Mouse (Mus musculus) left cerebral cortex, postnatal 14 days (tissue): ENCODE measurements around the gene Abcb10. TPM values are rescaled to one million over a fixed set of nuclear protein-coding genes. Genes with fewer than 3 reads are reported as not detected.
"Not testable (repeated sequence)": the region's sequence is repeated elsewhere in the genome, so short reads cannot be mapped to it uniquely, and the experiment has no call there.

Experiments used
- DNase-seq, 2 experiments: peaks; one replicate each; pipeline ENCODE4 v3.0.0; 2021 to 2022; ENCODE audit warnings: low spot score in 2 of 2, mixed read lengths in 1 of 2
- intact Hi-C: fragments of 180-260 bp; cut with DNase I; formaldehyde crosslinking; loops from one replicate; pipeline ENCODE4 v1.15.1; 2025
- total RNA-seq, 2 experiments: library from RNA; stranded (reverse); gene quantifications; 2 replicates each; pipeline ENCODE4 v1.2.3; 2021

Gene Abcb10
- total RNA-seq, 2 experiments from 2014 or later, result 14.0 to 15.9 TPM

DNA sequence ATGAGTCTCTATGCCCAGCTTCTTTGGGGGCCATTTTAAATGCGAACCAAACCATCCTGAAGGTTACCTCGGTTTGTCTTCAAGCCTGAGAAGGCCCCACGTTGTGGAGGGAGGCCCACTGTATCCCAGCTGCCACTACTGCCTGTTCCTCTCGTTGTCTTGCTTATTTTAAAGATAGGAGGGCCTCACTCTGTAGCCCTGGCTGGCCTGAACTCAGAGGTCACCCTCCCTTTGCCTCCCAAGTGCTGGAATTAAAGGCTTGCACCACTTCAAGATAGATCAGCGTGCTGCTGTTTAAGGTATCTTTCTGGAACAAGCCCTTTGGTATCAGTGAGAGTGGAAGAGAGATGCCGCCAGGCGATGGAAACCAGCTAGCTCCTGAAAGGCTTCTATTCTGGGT lies 6.2 kb upstream of the Abcb10 start:
- intact Hi-C loops, result no loop called here
- no peak for DNase-seq

DNA sequence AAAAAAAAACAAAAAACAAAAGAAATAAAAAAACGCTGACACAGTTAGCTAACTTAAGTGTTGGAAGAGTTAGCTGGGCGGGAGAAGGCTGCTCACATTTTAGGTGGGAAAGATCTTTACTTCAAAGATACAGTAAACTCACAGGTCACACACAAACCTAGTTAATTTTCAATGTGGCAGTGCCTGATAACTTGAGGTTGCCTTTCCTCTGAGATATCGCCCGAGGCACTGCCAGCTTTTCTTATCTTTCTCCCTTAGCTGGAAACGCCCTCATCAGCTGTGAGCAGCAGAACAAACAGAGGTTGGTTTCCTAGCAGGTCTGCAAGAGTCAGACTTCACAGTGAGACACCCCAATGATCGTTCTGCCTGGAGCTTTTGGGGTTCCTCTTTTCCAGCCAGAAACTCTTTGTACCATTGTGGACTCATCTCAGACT lies 5.7 kb upstream of the Abcb10 start:
- DNase-seq, result no peak
- intact Hi-C loops, result no loop called here

DNA sequence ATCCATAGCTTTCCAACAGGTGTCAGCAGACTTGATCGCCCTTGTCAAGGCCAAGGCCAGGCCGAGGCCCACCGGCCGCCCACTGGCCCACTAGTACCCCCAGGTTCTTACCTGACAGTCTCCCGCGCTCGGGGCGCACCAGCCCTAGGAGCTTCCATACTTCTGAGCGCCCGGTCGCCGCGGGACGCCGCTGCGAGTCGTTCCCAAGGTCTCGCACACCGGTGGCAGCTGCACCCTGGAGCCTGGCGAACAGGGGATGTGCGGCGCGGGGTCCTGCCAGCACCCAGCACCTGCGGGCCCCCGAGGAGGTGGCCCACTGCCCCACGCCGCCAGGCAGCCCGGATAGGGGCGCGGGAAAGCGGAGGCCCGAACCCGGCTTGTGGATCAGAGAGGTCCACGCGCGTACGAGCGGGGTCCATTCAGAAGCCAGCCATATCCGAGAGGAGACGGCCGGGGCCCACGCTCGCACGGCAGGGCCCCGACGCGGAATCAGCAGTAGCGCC lies 580 bp downstream of the Abcb10 start:
- intact Hi-C loops, result no loop called here
- DNase-seq, result no peak

DNA sequence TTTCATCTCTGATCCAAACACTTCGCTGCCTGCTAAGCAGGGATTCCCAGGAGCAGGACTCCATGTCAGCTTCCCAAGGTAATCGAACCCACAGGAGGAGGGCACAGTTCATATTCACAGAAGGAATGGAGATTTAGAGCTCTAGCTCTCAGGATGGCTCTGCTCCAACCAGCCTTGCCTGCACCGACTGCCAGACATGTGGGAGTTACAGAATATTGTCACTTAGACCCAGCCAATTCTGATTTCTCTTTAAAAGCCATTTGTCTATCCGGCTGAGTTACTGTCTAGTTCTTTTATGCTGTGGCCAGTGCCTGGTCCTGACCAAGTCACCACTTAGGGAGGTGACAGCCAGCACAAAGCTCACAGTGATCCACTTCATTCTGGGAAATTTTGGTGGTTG lies 1.2 kb downstream of the Abcb10 start:
- intact Hi-C loops, result no loop called here
- DNase-seq, result peak; percentile 26 to 38

DNA sequence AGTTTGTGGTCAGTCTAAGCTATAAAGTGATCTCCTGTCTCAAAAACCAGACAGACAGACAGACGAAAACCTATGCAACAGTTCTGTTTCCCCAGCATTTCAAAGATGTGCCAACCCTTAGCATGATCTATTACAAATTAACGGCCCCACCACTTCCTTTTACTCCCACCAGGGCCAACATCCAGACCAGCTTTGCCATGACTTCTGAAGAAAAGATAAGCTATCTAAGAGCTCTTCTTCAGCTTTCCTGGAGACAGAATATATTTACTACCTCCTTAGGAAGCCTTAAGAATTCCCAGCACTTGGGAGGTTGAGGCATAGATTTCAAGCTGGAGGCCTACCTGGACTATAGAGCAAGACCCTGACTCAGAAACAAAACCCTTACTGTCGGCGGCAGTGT lies 2.7 kb downstream of the Abcb10 start:
- intact Hi-C loops, result no loop called here
- DNase-seq, result no peak

DNA sequence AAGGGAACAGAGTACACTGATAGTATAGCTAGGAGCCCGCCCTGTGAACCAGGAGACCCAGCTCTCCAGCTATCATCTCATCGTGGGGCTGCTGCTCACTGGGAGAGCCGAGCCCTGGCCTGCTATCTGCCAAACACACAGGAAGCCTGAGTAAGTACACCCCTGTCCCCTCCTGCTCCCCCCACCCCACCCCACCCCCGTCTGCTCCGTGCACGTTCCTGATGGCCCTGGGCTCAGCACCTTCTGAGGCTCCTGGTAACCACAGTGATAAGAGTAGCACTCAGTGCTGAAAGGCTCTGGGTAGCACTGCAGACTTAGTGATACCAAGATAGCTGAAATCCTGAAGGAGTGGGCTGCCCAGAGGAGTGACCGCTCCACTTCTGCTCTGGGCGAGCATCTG lies 4.0 kb downstream of the Abcb10 start:
- DNase-seq, result no peak
- intact Hi-C loops, result no loop called here

DNA sequence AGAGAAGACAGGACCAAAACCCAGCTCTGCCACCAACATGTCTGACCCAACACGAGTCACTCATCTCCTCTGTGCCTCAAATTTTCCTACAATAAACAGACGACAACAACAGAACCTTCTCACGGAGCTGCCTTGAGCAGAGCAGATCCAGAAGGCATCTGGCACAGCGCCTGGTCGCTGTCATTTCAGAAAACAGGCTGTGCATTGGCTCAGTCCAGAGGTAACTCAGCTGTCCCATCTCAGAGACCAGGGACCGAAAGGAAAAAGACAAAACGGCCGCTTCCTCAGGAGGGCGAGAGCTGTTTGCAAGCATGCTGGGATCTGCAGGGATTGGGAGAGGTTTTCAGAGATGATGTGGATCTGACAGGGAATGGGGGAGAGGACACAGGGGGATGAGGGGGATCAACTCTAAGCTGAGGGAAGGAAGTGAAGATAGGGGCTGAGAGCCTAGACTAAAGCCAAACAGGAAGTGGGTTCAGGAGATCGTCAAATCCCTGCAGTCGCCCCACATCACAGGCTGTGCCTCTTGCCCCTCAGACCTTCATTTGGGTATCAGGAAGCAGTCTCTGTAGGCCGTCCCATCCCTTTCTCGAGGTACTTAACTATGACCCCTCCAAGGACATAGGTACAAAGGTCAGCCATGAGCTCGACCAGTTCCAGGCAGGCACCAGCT lies 4.6 kb downstream of the Abcb10 start:
- DNase-seq, result no peak
- intact Hi-C loops, result no loop called here

DNA sequence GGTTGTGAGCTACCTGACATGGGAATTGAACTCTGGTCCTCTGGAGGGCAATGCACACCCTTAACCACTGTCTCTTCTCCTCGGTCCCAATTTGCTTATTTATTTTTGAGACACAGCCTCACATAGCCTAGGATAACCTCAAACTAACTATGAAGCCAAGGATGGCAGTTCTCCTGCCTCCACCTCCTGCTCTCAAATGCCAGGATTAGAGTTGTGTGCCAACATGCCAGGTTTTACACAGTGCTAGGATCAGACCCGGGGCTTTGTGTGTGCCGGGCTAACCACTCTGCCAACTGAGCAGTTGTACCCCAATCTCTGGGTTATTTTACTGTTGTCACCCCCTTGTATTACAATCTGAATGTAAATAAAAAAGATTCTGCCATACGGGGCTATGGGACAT lies 5.4 kb downstream of the Abcb10 start:
- intact Hi-C loops, result no loop called here

DNA sequence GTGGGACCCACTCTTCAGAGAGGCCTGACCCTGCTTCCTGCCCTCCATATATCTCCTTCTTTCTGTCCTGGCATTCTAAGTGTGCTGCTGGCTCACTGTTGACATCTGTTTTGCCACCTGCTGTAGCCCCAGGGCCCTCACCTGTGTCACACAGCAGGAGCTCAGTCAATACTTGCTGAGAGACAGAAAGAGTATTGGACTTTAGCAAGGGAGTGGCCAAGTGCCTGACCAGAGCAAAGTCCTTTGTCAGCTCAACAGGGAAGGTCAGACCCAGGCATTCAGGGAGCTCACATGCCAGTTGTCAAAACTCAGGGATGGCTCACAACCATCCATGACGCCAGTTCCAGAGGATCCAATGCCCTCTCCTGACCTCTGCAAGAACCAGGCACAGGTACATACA lies 9.4 kb downstream of the Abcb10 start:
- DNase-seq, result no peak
- intact Hi-C loops, result no loop called here

More for the DNA sequence above, 5.4 kb downstream of the Abcb10 start:
- DNase-seq, result no peak

DNA sequence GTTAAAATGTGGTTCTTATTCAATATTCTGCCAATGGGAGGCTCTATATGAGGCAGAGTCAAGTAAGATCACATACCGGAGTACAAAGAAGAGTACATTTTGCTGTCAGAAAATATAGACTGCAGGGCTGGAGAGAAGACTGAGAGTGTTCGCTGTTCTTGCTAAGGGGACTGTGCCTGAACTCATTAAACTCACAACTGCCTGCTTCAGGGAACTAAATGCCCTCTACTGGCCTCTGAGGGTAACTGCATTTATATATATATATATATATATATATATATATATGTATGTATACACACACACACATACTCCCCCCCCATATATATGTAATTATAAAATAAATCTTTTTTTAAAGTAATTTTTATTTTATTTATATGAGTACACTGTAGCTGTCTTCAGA lies 16.0 kb downstream of the Abcb10 start:
- intact Hi-C loops, result no loop called here

DNA sequence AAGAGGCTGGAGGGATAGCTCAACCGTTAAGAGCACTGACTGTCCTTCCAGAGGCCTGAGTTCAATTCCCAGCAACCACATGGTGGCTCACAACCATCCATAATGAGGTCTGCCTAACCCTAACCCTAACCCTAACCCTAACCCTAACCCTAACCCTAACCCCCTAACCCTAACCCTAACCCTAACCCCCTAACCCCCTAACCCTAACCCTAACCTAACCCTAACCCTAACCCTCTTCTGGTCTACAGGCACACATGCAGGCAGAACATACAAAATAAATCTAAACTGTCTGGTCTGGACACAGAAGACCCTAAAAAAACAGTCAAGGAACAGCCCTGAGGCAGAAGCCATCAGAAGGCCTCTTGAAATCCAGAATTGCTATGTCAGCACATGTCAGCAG lies 21.6 kb downstream of the Abcb10 start:
- intact Hi-C loops, result no loop called here
- DNase-seq, result no peak

More for the DNA sequence above, 16.0 kb downstream of the Abcb10 start:
- DNase-seq, result no peak

DNA sequence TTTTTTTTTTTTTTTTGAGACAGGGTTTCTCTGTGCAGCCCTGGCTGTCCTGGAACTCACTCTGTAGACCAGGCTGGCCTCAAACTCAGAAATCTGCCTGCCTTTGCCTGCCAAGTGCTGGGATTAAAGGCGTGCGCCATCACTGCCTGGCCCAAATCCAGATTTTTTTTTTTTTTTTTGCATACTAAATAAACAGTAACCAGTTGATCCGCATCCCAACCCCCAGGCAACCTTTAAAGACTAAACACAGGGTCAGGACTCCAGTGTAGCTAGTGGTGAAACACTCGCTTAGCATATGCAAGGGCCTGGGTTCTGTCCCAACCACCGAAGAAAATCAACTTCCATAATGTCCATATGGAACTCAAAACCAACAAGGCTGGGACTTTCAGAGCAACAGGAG lies 22.4 kb downstream of the Abcb10 start:
- intact Hi-C loops, DNase-seq: not testable (repeated sequence)

DNA sequence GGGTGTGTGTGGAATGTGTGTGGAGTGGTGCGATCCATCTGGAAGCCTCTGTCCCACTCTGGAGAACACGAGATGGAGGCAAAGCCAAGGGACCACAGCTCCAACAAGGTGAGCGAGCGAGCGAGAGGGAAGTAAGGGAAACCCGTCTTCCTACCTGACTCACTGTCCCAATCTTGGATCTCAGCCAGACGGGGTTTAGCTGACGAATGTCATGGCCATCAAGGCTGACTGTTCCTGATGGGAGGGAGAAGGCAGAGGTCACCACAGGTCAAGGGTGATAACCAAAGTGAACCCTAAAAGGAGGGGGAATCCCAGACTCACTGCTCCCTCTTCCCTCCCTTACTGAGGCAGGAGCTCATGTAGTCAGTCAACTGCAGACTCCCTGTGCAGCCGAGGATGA lies 22.9 kb downstream of the Abcb10 start:
- no peak for DNase-seq
- intact Hi-C loops, result no loop called here

DNA sequence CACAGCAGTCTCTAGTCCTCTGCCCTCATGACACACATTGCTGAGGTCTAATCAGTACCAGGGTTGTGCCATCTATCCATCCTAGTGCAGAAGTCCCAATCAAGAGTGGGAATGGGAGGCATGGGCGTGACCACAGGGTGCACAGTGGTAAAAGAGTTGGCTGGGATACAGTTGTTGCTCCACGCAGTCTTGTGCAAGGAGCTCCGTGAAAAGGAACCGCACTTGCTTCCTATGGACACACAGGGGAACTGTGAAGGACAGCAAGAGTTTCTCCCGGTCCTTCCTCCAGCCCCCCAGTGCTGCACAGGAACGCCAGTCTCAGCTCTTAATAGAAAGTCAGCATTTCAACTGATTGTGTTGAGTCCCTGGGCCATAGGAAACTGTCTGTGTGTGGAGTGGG lies 23.4 kb downstream of the Abcb10 start:
- intact Hi-C loops, result no loop called here

DNA sequence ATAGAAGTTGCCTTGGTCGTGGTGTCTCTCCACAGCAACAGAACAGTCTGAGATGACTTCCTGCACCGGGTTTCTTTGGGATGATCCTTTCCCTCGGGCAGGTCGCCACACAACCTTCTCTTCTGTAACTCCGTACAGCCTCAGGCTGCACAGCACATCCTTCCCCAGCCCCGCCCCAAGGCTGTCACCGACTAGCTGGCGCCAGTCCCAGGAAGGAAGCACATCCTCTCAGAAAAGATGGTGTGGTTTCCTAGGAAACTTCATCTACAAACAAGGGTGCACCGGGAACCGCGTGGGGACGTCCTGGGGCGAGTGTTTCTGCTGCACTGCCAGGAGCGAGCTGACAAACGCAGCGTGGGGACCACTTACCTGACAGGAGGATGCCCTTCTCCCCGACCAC lies 24.8 kb downstream of the Abcb10 start:
- DNase-seq, result peak; percentile 21 to 37
- intact Hi-C loops, result no loop called here

More for the DNA sequence above, 23.4 kb downstream of the Abcb10 start:
- no peak for DNase-seq

DNA sequence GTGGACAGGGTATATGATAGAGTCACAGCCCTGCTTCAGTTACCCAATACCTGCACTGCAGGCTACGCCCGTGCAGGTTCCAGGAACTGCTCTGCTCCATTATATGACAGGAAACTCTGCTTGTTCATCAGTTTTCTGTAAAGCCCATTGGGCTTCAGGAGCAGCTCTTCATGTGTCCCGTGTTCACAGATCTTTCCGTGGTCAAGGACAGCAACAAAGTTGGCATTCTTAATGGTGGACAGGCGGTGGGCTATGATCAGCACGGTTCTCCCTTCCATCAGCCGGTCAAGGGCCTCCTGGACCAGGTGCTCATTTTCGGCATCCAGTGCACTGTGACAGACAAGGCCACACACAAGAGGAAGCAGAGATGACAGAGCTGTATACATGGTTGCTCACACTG lies 28.7 kb downstream of the Abcb10 start:
- intact Hi-C loops, result no loop called here
- no peak for DNase-seq

DNA sequence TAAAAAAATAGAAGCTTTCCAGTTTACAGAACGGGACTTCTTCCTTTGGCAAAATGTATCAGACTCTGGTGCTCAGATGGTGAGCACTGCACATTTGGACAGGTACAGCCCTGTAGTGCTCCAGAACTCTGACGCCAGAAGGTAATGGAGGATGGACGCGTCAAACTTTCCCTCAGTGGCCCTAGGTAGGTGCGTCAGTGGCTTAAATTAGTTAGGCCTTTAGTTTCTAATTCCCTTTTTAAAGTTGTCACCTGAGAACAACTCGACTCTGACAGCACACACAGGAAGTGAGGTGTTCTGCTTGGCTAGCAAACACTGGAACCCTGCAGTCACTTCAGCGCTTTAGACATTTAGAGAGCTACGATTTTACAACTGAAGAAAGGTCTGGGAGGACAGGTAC lies 29.2 kb downstream of the Abcb10 start:
- intact Hi-C loops, result no loop called here
- no peak for DNase-seq

DNA sequence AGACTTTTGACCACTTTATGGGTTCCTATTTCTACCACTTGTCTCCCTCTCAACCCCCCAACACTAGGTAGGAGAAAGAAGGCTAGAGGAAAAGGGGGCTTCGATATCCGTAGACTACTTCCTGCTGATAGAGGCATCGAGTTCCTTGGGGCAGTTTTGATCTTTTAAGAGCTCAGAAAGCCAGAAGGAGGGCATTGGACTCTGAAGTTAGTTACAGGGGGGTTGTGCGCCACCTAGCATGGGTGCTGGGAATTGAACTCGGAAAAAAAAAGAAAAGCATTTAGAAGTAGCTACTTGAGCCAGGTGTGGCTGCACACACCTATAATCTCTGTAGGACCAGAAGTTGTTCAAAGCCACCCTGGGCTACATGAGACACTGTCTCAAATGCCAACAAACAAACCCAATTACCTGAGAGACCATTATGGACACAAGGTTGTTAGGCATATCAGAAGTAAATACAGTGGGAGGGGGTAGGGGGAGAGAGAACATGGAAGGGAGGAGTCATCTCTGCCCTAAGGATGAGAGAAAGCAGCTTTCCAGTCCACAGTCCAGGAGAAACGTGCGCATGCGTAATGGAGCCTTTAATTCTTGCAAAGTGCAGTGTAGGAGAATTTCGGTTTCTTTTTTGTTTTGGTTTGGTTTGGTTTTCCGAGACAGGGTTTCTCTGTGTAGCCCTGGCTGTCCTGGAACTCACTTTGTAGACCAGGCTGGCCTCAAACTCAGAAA lies 32.7 kb downstream of the Abcb10 start:
- intact Hi-C loops, result no loop called here
- DNase-seq, result peak; percentile 29 to 51

DNA sequence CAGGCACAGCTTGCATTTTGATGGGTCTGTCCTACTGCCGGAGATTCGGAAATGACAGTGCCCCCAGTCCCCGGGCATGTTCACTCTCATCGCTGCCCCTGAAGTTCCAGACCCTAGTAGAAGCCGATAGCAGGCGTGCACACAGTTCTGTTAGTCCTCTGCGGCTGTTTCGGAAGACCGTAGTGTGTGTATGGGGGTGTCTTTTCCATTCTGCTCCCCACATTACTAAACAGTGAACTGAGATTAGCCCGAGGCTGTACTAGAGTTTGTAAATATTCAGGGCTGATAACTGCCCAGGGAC lies 33.3 kb downstream of the Abcb10 start:
- no peak for DNase-seq
- intact Hi-C loops, result no loop called here

DNA sequence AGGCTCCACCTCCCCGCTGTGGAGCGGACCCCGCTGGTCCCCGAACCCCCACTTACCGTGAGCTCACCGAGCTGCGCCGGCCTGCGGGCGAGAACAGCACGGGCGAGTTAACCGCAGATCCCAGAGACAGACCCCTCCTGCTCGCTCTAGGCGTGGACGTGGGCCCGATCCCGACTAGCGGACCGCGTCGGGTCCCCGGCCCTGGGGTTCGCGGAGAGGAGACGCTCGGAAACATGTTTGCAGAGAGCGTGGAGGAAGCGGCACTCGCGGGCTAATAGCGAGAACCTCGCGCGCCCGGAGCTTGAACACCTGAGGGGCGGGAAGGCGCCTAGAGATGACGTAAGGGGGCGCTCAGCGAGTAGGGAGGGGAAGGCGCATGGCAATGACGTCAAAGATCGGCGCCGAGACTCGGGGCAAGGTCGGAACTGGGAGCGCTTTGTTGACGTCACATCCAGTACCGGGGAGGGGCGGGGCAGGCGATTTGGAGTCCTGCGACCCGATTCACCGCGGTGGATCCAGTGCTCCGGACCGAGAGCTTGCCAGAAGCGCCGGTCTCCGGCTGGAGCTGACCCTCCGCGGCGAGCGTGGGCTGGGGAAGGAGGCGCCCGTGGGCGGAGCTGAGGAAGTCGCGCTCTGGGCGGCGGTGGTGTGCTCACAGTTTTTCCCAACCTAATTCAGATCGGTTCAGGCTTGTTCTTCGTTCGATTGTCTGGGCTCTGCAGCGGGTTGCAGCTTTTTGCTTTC lies 33.8 kb downstream of the Abcb10 start, which contains the start of gene Nup133:
Gene Nup133, minus strand, starts transcription at position 324 of the 744 bp plus-strand sequence.
- intact Hi-C loops, result no loop called here

More for the DNA sequence above, 33.8 kb downstream of the Abcb10 start, which contains the start of gene Nup133:
- DNase-seq, result peak; percentile 99 to 100
